Mouse (Mus musculus) ES-E14 (cell line): ENCODE data around the gene Fam189a1.

ENCODE experiments used
- CHD2 ChIP-seq: IDR thresholded peaks from 2 replicates; pipeline ENCODE4 v1.6.1; 2014; ENCODE audit warnings: mild to moderate bottlenecking, low read depth, low read length, inconsistent platforms
- ZC3H11A ChIP-seq: IDR thresholded peaks from 2 replicates; pipeline ENCODE4 v1.6.1; 2012; ENCODE audit warnings: low read depth, mild to moderate bottlenecking, inconsistent platforms, low read length, borderline replicate concordance
- ZNF384 ChIP-seq: IDR thresholded peaks from 2 replicates; pipeline ENCODE4 v1.6.1; 2012; ENCODE audit warnings: low read depth, low read length, inconsistent platforms

DNA sequence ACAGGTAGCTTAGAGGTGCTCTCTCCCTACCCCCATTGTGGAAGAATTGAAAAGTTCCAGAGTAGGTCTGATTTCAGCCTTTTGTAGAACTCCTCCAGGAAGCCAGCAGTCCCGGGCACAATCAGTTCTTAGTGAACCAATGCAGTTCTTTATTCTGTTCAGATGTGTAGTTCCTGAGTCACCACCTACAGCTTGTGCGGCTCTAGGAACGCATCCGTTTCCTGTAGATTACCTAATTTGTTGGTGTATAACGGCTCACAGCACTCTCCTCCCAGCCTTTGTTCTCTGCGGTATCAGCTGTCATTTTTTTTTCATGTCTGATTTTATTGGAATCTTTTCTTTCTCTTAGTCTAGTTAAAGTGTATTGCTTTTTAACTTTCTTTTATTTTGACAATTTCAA lies 70.4 kb downstream of the Fam189a1 start:
- no peak for TF ChIP-seq ZC3H11A
- TF ChIP-seq CHD2: no peak
- no peak for TF ChIP-seq ZNF384
